Mouse (Mus musculus): Measurements from ENCODE around the gene Mybpc2. TPM values are rescaled to one million over a fixed set of nuclear protein-coding genes. Genes with fewer than 3 reads are reported as not detected.

Mybpc2 gene
- total and polyA plus RNA-seq, 3 experiments, result 0.05 TPM; not detected in 2

DNA sequence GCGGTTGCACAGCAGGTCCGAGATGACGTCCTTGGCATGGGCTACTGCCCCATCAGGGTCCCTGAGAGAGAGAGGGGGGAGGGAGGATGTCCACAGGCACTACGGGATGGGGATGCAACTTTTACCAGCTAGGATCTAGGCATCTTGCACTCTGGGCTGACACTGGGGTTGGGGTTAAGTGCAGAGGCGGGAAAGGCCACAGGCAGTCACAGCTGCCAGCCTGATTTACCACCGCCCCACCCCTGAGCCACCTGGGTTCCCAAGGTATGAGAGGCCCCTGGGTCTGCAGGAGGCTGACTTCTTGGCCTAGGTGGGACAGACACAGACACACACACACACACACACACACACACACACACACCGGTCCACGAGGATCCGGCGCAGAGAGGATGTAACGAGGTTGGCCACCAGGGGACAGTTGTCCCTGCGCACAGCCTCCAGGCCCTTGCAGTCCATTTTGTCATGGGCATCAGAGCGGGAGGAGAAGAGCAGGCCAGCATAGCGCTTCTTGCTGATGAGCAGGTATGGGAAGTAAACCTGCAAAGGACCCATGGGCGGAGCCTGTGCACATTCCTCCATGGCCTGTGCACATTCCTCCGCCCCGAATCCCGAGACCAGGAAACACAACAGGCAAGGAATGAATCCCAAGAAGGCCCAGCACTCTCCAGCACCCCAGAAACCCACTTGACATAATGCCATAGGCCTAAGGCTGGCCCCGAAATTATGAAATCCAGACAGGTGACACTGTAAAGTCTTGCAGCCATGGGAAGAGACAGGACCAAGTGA, 10.4 kb upstream of the Mybpc2 start:
- Histone ChIP-seq H3K27me3 (ENCODE audit: insufficient read depth, low read length) (peaks cover 4% of the 10 kb centered on the region; the same call in 1 of the 2 replicates), H3K9me3 (replicated peaks) (no peaks in the 10 kb centered on the region), H3K4me3 (ENCODE audit: low read depth, low read length) (peak overlapping the region; percentile 17; the same call in 1 of the 2 replicates), H3K4me1 (ENCODE audit: insufficient read depth, low read depth, low read length) (peaks cover 55% of the 10 kb centered on the region), H3K36me3 (replicated peaks) (peaks cover 83% of the 10 kb centered on the region)
- ATAC-seq (ENCODE audit: extremely low read depth, insufficient number of reproducible peaks, low FRiP score, poor library complexity, severe bottlenecking) (no peak), DNase-seq (ENCODE audit: low spot score) (no peak)
- no peak for TF ChIP-seq GATA1 (IDR thresholded peaks at IDR 0.05; ENCODE audit: borderline replicate concordance, low read length)
- TF ChIP-seq CTCF (IDR thresholded peaks at IDR 0.05; ENCODE audit: low read depth, low read length), result peak; percentile 14; the same call in 1 of the 2 replicates

DNA sequence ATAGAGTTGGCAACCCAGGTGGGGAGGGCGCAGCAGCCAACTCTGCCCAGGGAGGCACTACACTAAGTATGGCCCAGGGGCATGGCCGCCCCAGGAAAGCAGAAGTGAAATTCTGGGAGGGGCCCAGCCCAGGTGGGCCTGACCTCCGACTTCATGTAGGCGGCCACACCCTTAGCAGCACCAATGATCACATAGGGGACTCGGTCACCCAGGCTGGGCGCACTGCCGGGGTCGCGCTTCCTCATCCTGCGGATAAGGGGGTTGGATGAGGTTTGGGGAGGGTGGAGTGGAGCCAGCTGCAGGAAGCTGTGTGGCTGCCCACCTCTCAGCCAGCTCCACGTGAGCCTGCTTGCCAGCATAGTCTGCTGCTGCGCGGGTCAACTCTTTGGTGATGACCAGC, 9.8 kb upstream of the Mybpc2 start:
- TF ChIP-seq GATA1 (IDR thresholded peaks at IDR 0.05; ENCODE audit: borderline replicate concordance, low read length) (no peak), CTCF (IDR thresholded peaks at IDR 0.05; ENCODE audit: low read depth, low read length) (no peak), TAL1 (conservative IDR thresholded peaks at IDR 0.05; ENCODE audit: low read depth, low read length) (no peak), GATA2 (IDR thresholded peaks at IDR 0.05; ENCODE audit: borderline replicate concordance, low read depth, low read length) (no peak)
- Histone ChIP-seq H3K9me3 (replicated peaks) (no peaks in the 10 kb centered on the region), H3K4me3 (ENCODE audit: low read depth, low read length) (peak overlapping the region; percentile 17; the same call in 1 of the 2 replicates), H3K4me1 (ENCODE audit: insufficient read depth, low read depth, low read length) (peaks cover 53% of the 10 kb centered on the region), H3K27me3 (ENCODE audit: insufficient read depth, low read length) (peaks cover 8% of the 10 kb centered on the region; the same call in 1 of the 2 replicates), H3K36me3 (replicated peaks) (peaks cover 77% of the 10 kb centered on the region)
- no peak for DNase-seq (ENCODE audit: low spot score)
- ATAC-seq (ENCODE audit: extremely low read depth, insufficient number of reproducible peaks, low FRiP score, poor library complexity, severe bottlenecking), result no peak

DNA sequence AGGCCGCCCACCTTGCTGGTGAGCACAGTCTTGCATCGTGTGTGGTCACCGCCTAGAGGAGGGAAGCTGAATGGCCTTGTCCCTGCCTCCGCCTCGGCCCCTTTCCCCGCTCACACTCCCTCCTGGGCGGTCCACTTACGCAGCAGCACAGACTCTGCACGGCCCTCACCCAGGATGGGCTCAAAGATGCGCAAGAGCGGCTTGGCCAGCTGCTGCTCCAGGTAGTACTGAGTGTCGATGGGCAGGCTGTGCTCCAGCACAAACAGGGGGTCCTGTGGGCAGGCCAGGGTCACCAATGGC, 9.2 kb upstream of the Mybpc2 start:
- peaks cover 13% of the 10 kb centered on the region; the same call in 1 of the 2 replicates for H3K27me3 ChIP-seq (ENCODE audit: insufficient read depth, low read length)
- TF ChIP-seq POLR2AphosphoS5 (IDR thresholded peaks at IDR 0.05; ENCODE audit: insufficient replicate concordance, low read depth, low read length) (no peak), TAL1 (conservative IDR thresholded peaks at IDR 0.05; ENCODE audit: low read depth, low read length) (no peak), GATA2 (IDR thresholded peaks at IDR 0.05; ENCODE audit: borderline replicate concordance, low read depth, low read length) (no peak), CTCF (IDR thresholded peaks at IDR 0.05; ENCODE audit: low read depth, low read length) (no peak), GATA1 (IDR thresholded peaks at IDR 0.05; ENCODE audit: borderline replicate concordance, low read length) (no peak)
- H3K36me3 ChIP-seq (replicated peaks), result peaks cover 72% of the 10 kb centered on the region
- DNase-seq (ENCODE audit: low spot score) (no peak), ATAC-seq (ENCODE audit: extremely low read depth, insufficient number of reproducible peaks, low FRiP score, poor library complexity, severe bottlenecking) (no peak)
- no peak overlapping the region for H3K4me3 ChIP-seq (ENCODE audit: low read depth, low read length)
- no peaks in the 10 kb centered on the region for H3K9me3 ChIP-seq (replicated peaks)
- H3K4me1 ChIP-seq (ENCODE audit: insufficient read depth, low read depth, low read length), result peaks cover 55% of the 10 kb centered on the region

DNA sequence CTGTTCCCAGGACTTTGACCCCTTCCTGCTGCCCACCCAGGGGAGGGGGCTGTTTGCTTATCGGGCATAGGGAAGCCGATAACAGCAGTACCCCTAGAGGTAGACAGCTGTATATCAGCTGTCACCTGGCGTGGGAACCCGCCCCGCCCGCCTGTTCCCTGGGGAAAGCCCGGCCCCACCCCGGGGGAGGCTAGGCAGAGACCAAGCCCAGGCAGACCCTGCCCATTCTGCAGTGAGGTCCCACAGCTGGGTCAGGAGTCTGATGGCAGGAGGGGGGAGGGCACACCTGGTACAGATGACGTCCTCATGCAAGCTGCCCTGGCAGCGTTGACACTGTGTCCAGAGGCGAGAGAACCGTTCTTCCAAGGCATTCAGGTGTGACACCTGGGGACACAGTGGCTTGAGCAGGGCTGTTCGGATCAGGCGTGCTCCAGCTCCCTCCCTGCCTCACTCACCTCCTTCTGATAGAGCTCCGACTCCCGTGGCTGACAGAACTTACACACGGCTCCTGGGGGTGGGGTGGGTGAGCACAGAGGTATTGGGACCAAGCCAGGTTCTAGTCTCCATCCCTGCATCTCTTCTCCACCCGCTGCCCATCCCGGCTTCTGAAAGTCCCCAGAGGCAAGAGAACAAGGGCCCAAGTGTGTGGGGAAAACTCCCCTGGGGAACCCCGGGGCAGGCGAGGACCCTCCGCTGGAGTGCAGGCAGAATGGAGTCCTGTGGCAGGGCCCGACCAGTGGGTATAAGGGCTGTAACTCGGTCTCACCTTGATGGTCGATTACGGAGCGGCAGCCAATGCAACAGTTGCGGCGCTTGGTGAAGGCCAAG, 8.7 kb upstream of the Mybpc2 start:
- TF ChIP-seq POLR2AphosphoS5 (IDR thresholded peaks at IDR 0.05; ENCODE audit: insufficient replicate concordance, low read depth, low read length), result no peak
- TF ChIP-seq CTCF (IDR thresholded peaks at IDR 0.05; ENCODE audit: low read depth, low read length), result no peak
- TF ChIP-seq TAL1 (conservative IDR thresholded peaks at IDR 0.05; ENCODE audit: low read depth, low read length), result no peak
- TF ChIP-seq GATA1 (IDR thresholded peaks at IDR 0.05; ENCODE audit: borderline replicate concordance, low read length), result no peak
- no peak for TF ChIP-seq GATA2 (IDR thresholded peaks at IDR 0.05; ENCODE audit: borderline replicate concordance, low read depth, low read length)
- no peaks in the 10 kb centered on the region for H3K9me3 ChIP-seq (replicated peaks)
- no peak for ATAC-seq (ENCODE audit: extremely low read depth, insufficient number of reproducible peaks, low FRiP score, poor library complexity, severe bottlenecking)
- peaks cover 66% of the 10 kb centered on the region for H3K36me3 ChIP-seq (replicated peaks)
- no peak for DNase-seq (ENCODE audit: low spot score)
- H3K4me3 ChIP-seq (ENCODE audit: low read depth, low read length), result no peak overlapping the region
- H3K27me3 ChIP-seq (ENCODE audit: insufficient read depth, low read length), result peaks cover 16% of the 10 kb centered on the region; the same call in 1 of the 2 replicates
- peaks cover 60% of the 10 kb centered on the region for H3K4me1 ChIP-seq (ENCODE audit: insufficient read depth, low read depth, low read length)

DNA sequence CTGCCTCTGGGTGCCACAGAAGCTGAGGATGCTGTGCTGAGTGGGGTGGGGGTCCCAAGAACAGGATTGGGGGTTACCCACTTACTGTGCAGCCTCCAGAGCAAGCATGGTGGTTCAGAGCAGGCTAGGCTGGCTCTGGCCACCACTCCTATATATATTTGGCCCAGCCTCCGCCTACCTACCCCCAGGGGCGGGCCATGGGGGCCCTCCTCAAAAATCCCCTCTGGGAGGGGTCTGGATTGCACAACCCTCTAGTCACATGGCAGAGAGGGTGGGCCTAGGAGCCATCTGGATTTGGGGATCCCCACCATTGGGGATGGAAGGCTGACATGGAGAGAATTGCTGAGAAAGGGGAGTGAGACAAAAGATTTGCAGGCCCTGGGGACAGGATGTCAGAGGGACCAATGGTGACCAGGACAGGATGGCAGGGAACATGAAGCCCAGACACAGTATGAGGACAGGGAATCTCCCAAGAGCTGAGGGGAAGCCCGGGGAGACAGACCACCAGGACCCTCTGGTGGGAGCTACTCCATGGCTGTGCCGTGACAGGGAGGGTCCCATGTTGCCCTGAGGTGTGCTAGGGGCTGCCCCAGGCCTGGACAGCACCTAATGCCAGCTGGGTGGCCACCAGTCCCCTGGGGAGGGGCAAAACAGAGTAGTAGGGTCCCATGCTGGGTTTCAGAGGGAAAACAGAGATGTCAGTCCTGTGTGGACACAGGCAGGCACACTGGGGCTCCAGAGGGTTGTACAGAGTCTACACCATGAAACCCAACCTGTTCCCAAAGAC, 7.7 kb upstream of the Mybpc2 start, which contains the start of gene Spib:
TSS of gene Spib (minus strand) at position 126 of the 787 bp plus-strand sequence.
- H3K4me3 ChIP-seq (ENCODE audit: low read depth, low read length), result no peak within 1 kb of the TSS
- H3K36me3 ChIP-seq (replicated peaks), result peaks cover 56% of the 10 kb centered on the region
- H3K4me1 ChIP-seq (ENCODE audit: insufficient read depth, low read depth, low read length), result peaks cover 68% of the 10 kb centered on the region
- DNase-seq (ENCODE audit: low spot score) (no peak), ATAC-seq (ENCODE audit: extremely low read depth, insufficient number of reproducible peaks, low FRiP score, poor library complexity, severe bottlenecking) (no peak)
- H3K9me3 ChIP-seq (replicated peaks), result no peaks in the 10 kb centered on the region
- H3K27me3 ChIP-seq (ENCODE audit: insufficient read depth, low read length), result peaks cover 22% of the 10 kb centered on the region; the same call in 1 of the 2 replicates
- TF ChIP-seq TAL1 (conservative IDR thresholded peaks at IDR 0.05; ENCODE audit: low read depth, low read length) (no peak), GATA1 (IDR thresholded peaks at IDR 0.05; ENCODE audit: borderline replicate concordance, low read length) (no peak), CTCF (IDR thresholded peaks at IDR 0.05; ENCODE audit: low read depth, low read length) (no peak), GATA2 (IDR thresholded peaks at IDR 0.05; ENCODE audit: borderline replicate concordance, low read depth, low read length) (no peak), POLR2AphosphoS5 (IDR thresholded peaks at IDR 0.05; ENCODE audit: insufficient replicate concordance, low read depth, low read length) (peak; percentile 8; the same call in 1 of the 2 replicates)

Data from G1E (cell line).